Mouse (Mus musculus) embryonic facial prominence, embryonic 14.5 days (tissue): Measurements from ENCODE around the gene Il17c. TPM values are rescaled to one million over a fixed set of nuclear protein-coding genes. Genes with fewer than 3 reads are reported as not detected.
A peak's percentile ranks its signal among the peaks of the same experiment; 100 is the strongest.

Source experiments
- ATAC-seq: fragments of 200-750 bp; cut with Nextera tagmentation; 2 replicates; pipeline ENCODE4 v1.8.0; 2017; ENCODE audit warnings: low read depth, moderate number of reproducible peaks, moderate TSS enrichment
- DNase-seq: peaks from one replicate; pipeline ENCODE4 v3.0.0-alpha.2; 2015; ENCODE audit warnings: low spot score
- H3K27ac ChIP-seq: fragments of 300-500 bp; sonication (generic); replicated peaks from 2 replicates; pipeline ENCODE4 v1.5.1; 2014; ENCODE audit warnings: low read depth, mild to moderate bottlenecking, low read length, moderate library complexity
- H3K27me3 ChIP-seq: fragments of 300-500 bp; sonication (generic); replicated peaks from 2 replicates; pipeline ENCODE4 v1.6.1; 2014; ENCODE audit warnings: low read length; ENCODE audit not compliant: control insufficient read depth, insufficient read depth
- H3K36me3 ChIP-seq: fragments of 300-500 bp; sonication (generic); 2 replicates; pipeline ENCODE4 v1.6.1; 2014; ENCODE audit warnings: low read length, mixed read lengths; ENCODE audit not compliant: control insufficient read depth, insufficient read depth
- H3K4me1 ChIP-seq: fragments of 300-500 bp; sonication (generic); 2 replicates; pipeline ENCODE4 v1.6.1; 2014; ENCODE audit warnings: antibody characterized with exemption, low read length; ENCODE audit not compliant: control insufficient read depth, insufficient read depth
- H3K4me2 ChIP-seq: fragments of 300-500 bp; sonication (generic); 2 replicates; pipeline ENCODE4 v1.6.1; 2014; ENCODE audit warnings: low read depth, mild to moderate bottlenecking, low read length, moderate library complexity, mixed read lengths
- H3K4me3 ChIP-seq: fragments of 300-500 bp; sonication (generic); 2 replicates; pipeline ENCODE4 v1.5.1; 2014; ENCODE audit warnings: low read depth, mild to moderate bottlenecking, low read length
- H3K9ac ChIP-seq: fragments of 300-500 bp; sonication (generic); 2 replicates; pipeline ENCODE4 v1.6.1; 2014; ENCODE audit warnings: low read depth, mild to moderate bottlenecking, low read length, moderate library complexity, mixed read lengths
- H3K9me3 ChIP-seq: fragments of 300-500 bp; sonication (generic); 2 replicates; pipeline ENCODE4 v1.6.1; 2016; ENCODE audit warnings: low read length; ENCODE audit not compliant: control insufficient read depth
- WGBS: fragments of 180-500 bp; shearing (Covaris S2); extraction: QIAGEN DNeasy Blood & Tissue Kit; methylation state at CpG from one replicate; pipeline ENCODE4 v1.1.7; 2014; 5-methylcytosine and 5-hydroxymethylcytosine counted together
- polyA plus RNA-seq: library from polyadenylated mRNA; unstranded; fragments of >200 nt; fragmentation: Nextera tagmentation; extraction: Ambion mirVana; gene quantifications from 2 replicates; pipeline ENCODE4 v1.2.1, GENCODE M21; 2014

Il17c gene
- polyA plus RNA-seq, 1 experiment from 2014 or later = not detected

DNA sequence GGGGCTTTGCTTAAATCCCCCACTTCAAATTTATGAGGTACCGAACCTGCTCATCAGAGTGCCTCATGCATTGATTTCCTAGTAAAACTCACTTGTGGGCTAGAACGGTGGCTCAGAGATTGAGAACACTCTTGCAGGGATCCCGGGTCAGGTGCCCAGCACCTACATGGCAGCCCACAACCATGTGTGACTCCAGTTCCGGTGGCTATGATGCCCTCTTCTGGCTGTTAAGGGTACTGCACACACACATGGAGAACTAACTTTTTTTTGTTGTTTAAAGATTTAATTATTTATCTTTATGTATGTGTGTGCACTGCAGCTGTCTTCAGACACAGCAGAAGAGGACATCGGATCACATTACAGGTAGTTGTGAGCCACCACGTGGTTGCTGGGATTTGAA is 13.6 kb downstream of the Il17c start:
- ATAC-seq (no peak), DNase-seq (no peak)
- Histone ChIP-seq H3K4me3 (no peak overlapping the region), H3K4me2 (no peak overlapping the region), H3K36me3 (peaks cover 48% of the 10 kb centered on the region), H3K9ac (no peak overlapping the region), H3K27me3 (no peaks in the 10 kb centered on the region), H3K27ac (no peak overlapping the region), H3K4me1 (peaks cover 7% of the 10 kb centered on the region), H3K9me3 (no peaks in the 10 kb centered on the region)
- 83% methylated on average over 6 of the region's 6 CpGs for WGBS

DNA sequence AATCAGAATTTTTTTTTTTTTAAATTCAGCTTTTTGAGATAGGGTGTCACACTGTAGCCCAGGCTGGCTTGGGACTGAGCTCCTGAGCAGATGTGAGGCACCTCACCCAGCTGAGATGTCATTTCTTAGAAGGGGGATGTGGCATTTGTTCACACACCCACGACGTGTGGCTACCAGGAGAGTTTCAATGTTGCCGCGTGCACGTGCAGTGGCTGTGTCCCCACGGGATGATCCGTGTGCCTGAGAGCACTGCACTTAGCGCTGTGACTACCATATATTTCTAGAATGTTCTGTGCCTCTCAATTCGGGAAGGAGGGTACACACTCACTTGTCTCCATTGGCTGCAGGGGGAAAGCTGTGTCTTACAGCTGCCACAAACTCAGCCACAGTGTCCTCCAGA is 14.3 kb downstream of the Il17c start:
- peaks cover 7% of the 10 kb centered on the region for H3K4me1 ChIP-seq
- H3K36me3 ChIP-seq = peaks cover 48% of the 10 kb centered on the region
- no peaks in the 10 kb centered on the region for H3K27me3 ChIP-seq
- ATAC-seq = no peak
- no peak for DNase-seq
- 93% methylated on average over 9 of the region's 9 CpGs for WGBS
- no peak overlapping the region for H3K9ac ChIP-seq
- H3K4me2 ChIP-seq = no peak overlapping the region
- H3K9me3 ChIP-seq = no peaks in the 10 kb centered on the region
- H3K4me3 ChIP-seq = no peak overlapping the region
- no peak overlapping the region for H3K27ac ChIP-seq

DNA sequence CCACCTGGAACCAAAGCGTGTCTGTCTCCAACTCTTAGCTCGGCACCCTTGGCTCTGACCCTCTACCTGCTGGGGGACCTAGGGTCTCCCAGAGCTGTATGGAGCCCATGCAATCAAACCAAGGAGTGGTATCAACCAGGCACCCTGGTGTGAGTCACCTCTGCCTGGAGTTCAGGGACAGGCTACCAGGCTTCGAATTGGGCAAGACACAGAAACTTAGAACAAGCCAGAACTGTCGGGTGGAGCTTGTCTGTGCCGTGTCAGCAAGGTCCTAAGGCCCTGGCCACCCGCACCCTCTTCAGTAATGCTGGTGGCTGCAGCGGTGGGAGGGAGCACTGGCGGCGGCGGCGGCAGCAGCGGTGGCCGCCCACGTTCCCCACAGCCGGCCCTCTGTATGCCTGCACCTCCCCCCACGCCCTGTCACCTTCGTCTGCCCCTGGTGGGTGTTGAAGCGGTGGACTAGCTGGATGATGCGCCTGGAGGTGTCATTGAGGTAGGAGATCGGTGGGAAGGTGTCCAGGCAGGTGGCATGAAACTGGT is 14.8 kb downstream of the Il17c start:
- Histone ChIP-seq H3K9ac (no peak overlapping the region), H3K9me3 (no peaks in the 10 kb centered on the region), H3K27ac (no peak overlapping the region), H3K36me3 (peaks cover 48% of the 10 kb centered on the region), H3K4me1 (peaks cover 4% of the 10 kb centered on the region), H3K4me3 (no peak overlapping the region), H3K4me2 (no peak overlapping the region), H3K27me3 (no peaks in the 10 kb centered on the region)
- 87% methylated on average over 13 of the region's 20 CpGs for WGBS
- ATAC-seq (no peak), DNase-seq (no peak)

DNA sequence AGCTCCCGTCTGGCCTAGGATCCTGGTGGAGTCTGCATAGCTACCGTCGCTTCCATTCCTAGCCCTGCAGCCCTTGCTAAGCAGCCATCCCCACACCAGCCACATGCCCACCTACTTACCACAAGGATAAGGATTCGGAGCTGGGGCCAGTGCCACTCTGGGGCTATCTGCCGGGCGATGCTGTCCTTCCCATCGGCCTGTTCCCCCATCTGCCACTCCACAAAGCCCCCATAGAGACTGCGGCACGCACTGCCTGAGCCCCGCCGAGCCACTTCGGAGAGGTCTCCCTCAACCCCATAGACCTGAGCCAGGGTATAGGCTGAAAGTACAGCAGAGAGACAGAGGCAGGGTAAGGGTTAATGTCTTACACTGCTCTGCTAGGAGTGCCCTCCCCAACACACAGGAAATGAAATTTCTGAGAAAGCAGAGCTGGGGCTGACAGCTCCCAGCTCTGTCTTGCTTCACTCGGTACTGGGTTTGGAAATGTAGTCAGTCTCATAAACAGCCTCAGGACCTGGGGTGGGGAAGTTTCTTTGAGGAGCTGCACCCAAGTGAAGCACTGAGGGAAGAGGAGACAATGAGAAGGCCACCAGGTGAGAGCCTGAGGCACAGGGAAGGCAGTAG is 16.0 kb downstream of the Il17c start:
- H3K9ac ChIP-seq = no peak overlapping the region
- no peak overlapping the region for H3K27ac ChIP-seq
- H3K4me2 ChIP-seq = no peak overlapping the region
- peaks cover 5% of the 10 kb centered on the region for H3K4me1 ChIP-seq
- no peak for ATAC-seq
- 83% methylated on average over 13 of the region's 13 CpGs for WGBS
- no peaks in the 10 kb centered on the region for H3K27me3 ChIP-seq
- H3K36me3 ChIP-seq = peaks cover 48% of the 10 kb centered on the region
- no peaks in the 10 kb centered on the region for H3K9me3 ChIP-seq
- DNase-seq = no peak
- no peak overlapping the region for H3K4me3 ChIP-seq

DNA sequence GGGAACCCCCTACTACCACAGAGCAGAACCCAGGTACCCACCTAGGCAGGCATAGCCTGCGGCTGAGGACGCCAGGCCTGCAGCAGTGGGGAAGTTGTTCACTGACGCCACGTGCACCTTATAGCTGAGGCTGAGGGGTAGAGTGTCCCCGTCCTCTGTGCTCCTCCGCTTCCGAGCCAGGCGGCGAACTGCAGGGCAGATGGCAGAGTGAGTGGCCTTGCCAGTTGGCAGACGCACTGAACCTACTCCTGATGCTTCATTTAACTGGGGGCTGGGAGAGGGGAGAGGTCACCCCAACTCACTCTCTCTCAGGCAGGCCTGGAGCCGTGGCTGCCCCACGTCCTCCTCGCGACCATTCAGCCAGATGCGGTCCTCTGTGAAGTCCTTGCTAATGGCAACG is 17.5 kb downstream of the Il17c start:
- ATAC-seq (no peak), DNase-seq (no peak)
- Histone ChIP-seq H3K27ac (no peak overlapping the region), H3K4me2 (no peak overlapping the region), H3K27me3 (no peaks in the 10 kb centered on the region), H3K36me3 (peaks cover 42% of the 10 kb centered on the region), H3K9me3 (no peaks in the 10 kb centered on the region), H3K9ac (no peak overlapping the region), H3K4me1 (peaks cover 5% of the 10 kb centered on the region), H3K4me3 (no peak overlapping the region)
- 94% methylated on average over 16 of the region's 16 CpGs for WGBS

GRCm38 (mm10) chr8:122441326-122441725 is 19.5 kb downstream of the Il17c start:
- 0 out of 2 replicates have a peak overlapping the region, but pooled peaks have one; percentile 30 for H3K9ac ChIP-seq
- DNase-seq (no peak), ATAC-seq (no peak)
- no peaks in the 10 kb centered on the region for H3K9me3 ChIP-seq
- no peak overlapping the region for H3K4me3 ChIP-seq
- H3K4me2 ChIP-seq = no peak overlapping the region
- WGBS = 100% methylated on average over 1 of the region's 1 CpGs
- peaks cover 15% of the 10 kb centered on the region for H3K4me1 ChIP-seq
- no peaks in the 10 kb centered on the region for H3K27me3 ChIP-seq
- peaks cover 24% of the 10 kb centered on the region for H3K36me3 ChIP-seq
- H3K27ac ChIP-seq = no peak overlapping the region

DNA sequence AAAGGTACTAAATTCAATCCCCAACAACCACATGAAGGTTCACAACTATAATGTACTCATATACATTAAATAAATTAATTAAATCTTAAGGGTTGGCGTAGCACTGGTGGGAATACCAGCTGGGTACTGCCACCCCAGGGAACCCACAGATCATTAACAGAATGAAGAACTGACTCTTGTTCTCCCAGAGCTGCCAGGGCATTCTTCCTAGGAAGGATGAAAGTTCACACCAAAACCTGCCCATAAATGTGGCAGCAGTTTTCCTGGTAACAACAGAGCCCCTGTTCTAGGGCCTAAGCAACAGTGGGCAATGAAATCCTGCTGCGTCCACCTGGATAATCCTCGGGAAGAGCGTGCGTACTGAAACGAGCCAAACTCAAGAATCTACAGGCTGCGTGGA is 20.5 kb downstream of the Il17c start:
- DNase-seq = no peak
- WGBS = 18% methylated on average over 7 of the region's 7 CpGs
- no peak overlapping the region for H3K27ac ChIP-seq

DNA sequence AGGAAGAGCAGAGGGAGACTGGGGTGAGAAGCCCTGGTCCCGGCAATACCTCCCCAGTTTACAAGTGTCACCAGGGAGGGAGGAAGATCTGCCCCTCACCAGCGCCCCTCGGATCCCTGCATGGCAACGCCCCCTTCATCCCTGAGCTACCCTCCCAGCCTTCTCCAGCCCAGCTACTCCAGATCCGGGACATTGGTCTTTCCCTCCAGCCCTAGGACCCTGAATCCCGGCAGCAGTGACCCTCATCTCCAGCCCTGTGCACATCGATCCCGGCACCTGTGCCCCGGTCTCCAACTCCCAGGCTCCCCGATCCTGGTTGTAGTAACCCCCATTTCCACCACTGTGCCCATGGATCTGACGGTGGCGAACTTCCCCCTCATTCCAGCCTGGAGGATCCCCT is 21.0 kb downstream of the Il17c start:
- Histone ChIP-seq H3K27ac (peak overlapping the region; percentile 71; the same call in 1 of the 2 replicates), H3K4me3 (peak overlapping the region; percentile 56), H3K4me2 (peak overlapping the region; percentile 97), H3K4me1 (peaks cover 15% of the 10 kb centered on the region), H3K9me3 (no peaks in the 10 kb centered on the region), H3K36me3 (peaks cover 12% of the 10 kb centered on the region; the same call in 1 of the 2 replicates), H3K27me3 (no peaks in the 10 kb centered on the region), H3K9ac (peak overlapping the region; percentile 73)
- WGBS = 1% methylated on average over 8 of the region's 12 CpGs
- ATAC-seq = peak; percentile 4; the same call in 1 of the 2 replicates
- DNase-seq = no peak

More for the DNA sequence above, 20.5 kb downstream of the Il17c start:
- ATAC-seq = no peak
- H3K36me3 ChIP-seq = peaks cover 14% of the 10 kb centered on the region; the same call in 1 of the 2 replicates
- H3K4me2 ChIP-seq = peak overlapping the region; percentile 97
- peaks cover 15% of the 10 kb centered on the region for H3K4me1 ChIP-seq
- no peaks in the 10 kb centered on the region for H3K9me3 ChIP-seq
- no peaks in the 10 kb centered on the region for H3K27me3 ChIP-seq
- H3K9ac ChIP-seq = peak overlapping the region; percentile 73
- peak overlapping the region; percentile 56 for H3K4me3 ChIP-seq
